Mouse (Mus musculus) liver, embryonic 11.5 days (tissue): ENCODE results near the gene Kcne1. TPM values are rescaled to one million over a fixed set of nuclear protein-coding genes. Genes with fewer than 3 reads are reported as not detected.

Experiments
- ATAC-seq: fragments of 200-750 bp; cut with Nextera tagmentation; replicated peaks from 2 replicates; pipeline ENCODE4 v1.8.0; 2017; ENCODE audit warnings: moderate number of reproducible peaks, mild to moderate bottlenecking, moderate TSS enrichment, moderate library complexity; ENCODE audit not compliant: low FRiP score
- DNase-seq: peaks from one replicate; pipeline ENCODE4 v3.0.0-alpha.2; 2017; ENCODE audit warnings: low spot score
- H3K27ac ChIP-seq: fragments of 300-500 bp; sonication (generic); 2 replicates; pipeline ENCODE4 v1.5.1; 2014; ENCODE audit warnings: mild to moderate bottlenecking, low read depth, low read length, control low read depth
- H3K27me3 ChIP-seq: fragments of 300-500 bp; sonication (generic); replicated peaks from 2 replicates; pipeline ENCODE4 v1.6.1; 2014; ENCODE audit warnings: low read length, mixed read lengths; ENCODE audit not compliant: control insufficient read depth, insufficient read depth
- H3K36me3 ChIP-seq: fragments of 300-500 bp; sonication (generic); 2 replicates; pipeline ENCODE4 v1.6.1; 2014; ENCODE audit warnings: mild to moderate bottlenecking, low read length, moderate library complexity, mixed read lengths; ENCODE audit not compliant: control insufficient read depth, insufficient read depth
- H3K4me1 ChIP-seq: fragments of 300-500 bp; sonication (generic); replicated peaks from 2 replicates; pipeline ENCODE4 v1.6.1; 2014; ENCODE audit warnings: low read length, mixed read lengths; ENCODE audit not compliant: control insufficient read depth, insufficient read depth
- H3K4me2 ChIP-seq: fragments of 300-500 bp; sonication (generic); 2 replicates; pipeline ENCODE4 v1.6.1; 2014; ENCODE audit warnings: mild to moderate bottlenecking, control low read depth, moderate library complexity
- H3K4me3 ChIP-seq: fragments of 300-500 bp; sonication (generic); 2 replicates; pipeline ENCODE4 v1.5.1; 2014; ENCODE audit warnings: low read depth, low read length, control low read depth
- H3K9ac ChIP-seq: fragments of 300-500 bp; sonication (generic); 2 replicates; pipeline ENCODE4 v1.6.1; 2014; ENCODE audit warnings: low read depth, low read length, control low read depth
- H3K9me3 ChIP-seq: fragments of 300-500 bp; sonication (generic); 2 replicates; pipeline ENCODE4 v1.6.1; 2016; ENCODE audit warnings: low read length, inconsistent platforms, mixed read lengths; ENCODE audit not compliant: control insufficient read depth
- WGBS: fragments of 180-500 bp; shearing (Covaris S2); extraction: QIAGEN DNeasy Blood & Tissue Kit; methylation state at CpG from one replicate; pipeline ENCODE4 v1.1.7; 2014; 5-methylcytosine and 5-hydroxymethylcytosine counted together
- polyA plus RNA-seq: library from polyadenylated mRNA; unstranded; fragments of >200 nt; fragmentation: Nextera tagmentation; extraction: Ambion mirVana; gene quantifications from 2 replicates; pipeline ENCODE4 v1.2.1, GENCODE M21; 2014

Kcne1 gene
- polyA plus RNA-seq, 1 experiment from 2014 or later, result not detected

DNA sequence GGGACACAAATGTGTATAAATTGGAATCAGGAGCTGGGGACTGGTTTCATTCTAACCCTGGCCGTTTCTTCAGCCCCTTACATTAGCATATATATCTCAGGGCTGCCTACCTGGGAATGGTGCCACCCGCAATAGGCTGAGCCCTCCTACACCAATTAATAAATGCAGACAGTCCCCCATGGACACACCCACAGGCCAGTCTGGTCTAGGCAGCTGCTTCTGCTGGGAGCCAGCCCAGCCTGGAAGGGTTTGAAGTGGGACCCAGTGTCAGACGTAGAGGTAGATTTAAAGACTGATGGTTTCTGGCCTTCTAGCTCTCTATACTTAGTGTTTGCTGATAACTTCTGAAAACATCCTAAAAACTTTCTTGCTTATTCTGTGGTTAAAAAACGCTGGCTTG lies 50.1 kb downstream of the Kcne1 start:
- Histone ChIP-seq H3K27ac (no peak overlapping the region), H3K9me3 (no peaks in the 10 kb centered on the region), H3K36me3 (peaks cover 14% of the 10 kb centered on the region), H3K4me1 (no peaks in the 10 kb centered on the region), H3K27me3 (no peaks in the 10 kb centered on the region), H3K9ac (no peak overlapping the region), H3K4me2 (no peak overlapping the region), H3K4me3 (no peak overlapping the region)
- WGBS, result 65% methylated on average over 4 of the region's 4 CpGs
- ATAC-seq, result no peak
- DNase-seq, result no peak

DNA sequence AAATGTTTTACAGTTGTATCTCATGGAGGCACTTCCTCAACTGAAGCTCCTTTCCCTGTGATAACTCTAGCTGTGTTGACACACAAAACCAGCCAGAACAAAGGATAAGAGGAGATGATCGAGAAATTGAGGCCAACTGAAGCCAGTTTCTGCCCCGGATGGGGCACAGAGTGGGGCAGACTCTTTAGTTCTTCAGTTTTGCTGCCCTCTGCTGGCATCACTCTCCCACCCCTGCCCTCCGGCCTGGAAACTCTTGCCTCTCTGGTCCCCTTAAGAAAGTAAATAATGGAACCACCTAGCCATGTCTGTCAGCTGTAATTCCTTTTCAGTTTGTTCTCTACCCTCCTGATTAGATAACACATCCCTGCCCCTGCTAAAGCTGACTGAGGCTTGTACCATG lies 51.3 kb downstream of the Kcne1 start:
- ATAC-seq, result no peak

GRCm38 (mm10) chr16:92305519-92305918 lies 53.7 kb downstream of the Kcne1 start:
- WGBS, result 92% methylated on average over 2 of the region's 2 CpGs
- no peaks in the 10 kb centered on the region for H3K9me3 ChIP-seq
- peaks cover 17% of the 10 kb centered on the region for H3K4me1 ChIP-seq
- no peak overlapping the region for H3K4me2 ChIP-seq
- no peak overlapping the region for H3K4me3 ChIP-seq
- peaks cover 10% of the 10 kb centered on the region for H3K36me3 ChIP-seq
- H3K27ac ChIP-seq, result no peak overlapping the region
- DNase-seq, result no peak
- no peaks in the 10 kb centered on the region for H3K27me3 ChIP-seq
- H3K9ac ChIP-seq, result no peak overlapping the region
- ATAC-seq, result no peak

More for the DNA sequence above, 51.3 kb downstream of the Kcne1 start:
- Histone ChIP-seq H3K4me3 (no peak overlapping the region), H3K9me3 (no peaks in the 10 kb centered on the region), H3K27ac (no peak overlapping the region), H3K36me3 (peaks cover 14% of the 10 kb centered on the region), H3K4me2 (no peak overlapping the region), H3K4me1 (peaks cover 2% of the 10 kb centered on the region), H3K27me3 (no peaks in the 10 kb centered on the region), H3K9ac (no peak overlapping the region)
- 71% methylated on average over 3 of the region's 3 CpGs for WGBS
- DNase-seq, result no peak

GRCm38 (mm10) chr16:92302506-92302905 lies 56.8 kb downstream of the Kcne1 start:
- Histone ChIP-seq H3K4me1 (peaks cover 18% of the 10 kb centered on the region), H3K27ac (no peak overlapping the region), H3K27me3 (no peaks in the 10 kb centered on the region), H3K36me3 (peaks cover 10% of the 10 kb centered on the region), H3K4me2 (peak overlapping the region; percentile 81), H3K9me3 (no peaks in the 10 kb centered on the region), H3K9ac (peak overlapping the region; percentile 83; the same call in 1 of the 2 replicates), H3K4me3 (peak overlapping the region; percentile 70; the same call in 1 of the 2 replicates)
- no peak for ATAC-seq
- no peak for DNase-seq
- 59% methylated on average over 5 of the region's 5 CpGs for WGBS

DNA sequence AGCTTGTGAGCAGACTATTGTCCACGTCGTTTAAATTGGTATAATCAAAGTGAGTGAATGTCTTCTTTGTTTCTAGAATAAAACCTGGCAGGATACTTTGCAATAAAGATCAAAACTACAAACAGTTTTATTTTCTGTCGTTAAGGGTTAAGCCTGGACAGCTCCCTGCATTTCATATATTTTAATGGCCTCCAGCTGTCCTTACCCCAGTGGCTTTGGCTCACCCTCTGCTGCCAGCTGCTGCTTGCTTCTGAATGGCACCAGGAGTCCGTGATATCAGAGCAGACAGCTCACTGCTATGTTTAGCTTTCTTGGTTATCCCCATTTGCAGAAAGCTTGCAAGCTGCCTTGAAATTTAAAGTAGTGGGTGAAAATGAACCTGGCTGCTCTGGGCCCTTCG lies 57.3 kb downstream of the Kcne1 start:
- ATAC-seq (no peak), DNase-seq (no peak)
- Histone ChIP-seq H3K27ac (peak overlapping the region; percentile 21; the same call in 1 of the 2 replicates), H3K9ac (peak overlapping the region; percentile 83), H3K4me1 (peaks cover 18% of the 10 kb centered on the region), H3K27me3 (no peaks in the 10 kb centered on the region), H3K36me3 (peaks cover 6% of the 10 kb centered on the region), H3K9me3 (no peaks in the 10 kb centered on the region), H3K4me3 (peak overlapping the region; percentile 70), H3K4me2 (peak overlapping the region; percentile 81)
- 43% methylated on average over 5 of the region's 5 CpGs for WGBS

- peak overlapping the region; percentile 83 for H3K9ac ChIP-seq
- 1% methylated on average over 12 of the region's 12 CpGs for WGBS
- DNase-seq, result no peak
Measured at GRCm38 (mm10) chr16:92301412-92301806, 57.9 kb downstream of the Kcne1 start.

GRCm38 (mm10) chr16:92300649-92301411 lies 58.4 kb downstream of the Kcne1 start, which contains the start of gene Smim11:
Gene Smim11, plus strand, starts transcription at chr16:92301286.
- no peaks in the 10 kb centered on the region for H3K27me3 ChIP-seq
- peak within 1 kb of the TSS; percentile 21; the same call in 1 of the 2 replicates for H3K27ac ChIP-seq
- peak within 1 kb of the TSS; percentile 81 for H3K4me2 ChIP-seq
- peaks cover 1% of the 10 kb centered on the region; the same call in 1 of the 2 replicates for H3K36me3 ChIP-seq
- H3K9me3 ChIP-seq, result no peaks in the 10 kb centered on the region
- peaks cover 18% of the 10 kb centered on the region for H3K4me1 ChIP-seq
- H3K4me3 ChIP-seq, result peak within 1 kb of the TSS; percentile 70
- WGBS, result 11% methylated on average over 32 of the region's 32 CpGs
- H3K9ac ChIP-seq, result peak within 1 kb of the TSS; percentile 83
- peak; percentile 92 for DNase-seq
- ATAC-seq, result peak; percentile 89

More at GRCm38 (mm10) chr16:92301412-92301806, 57.9 kb downstream of the Kcne1 start:
- H3K27me3 ChIP-seq, result no peaks in the 10 kb centered on the region
- peaks cover 18% of the 10 kb centered on the region for H3K4me1 ChIP-seq
- H3K4me3 ChIP-seq, result peak overlapping the region; percentile 70
- H3K27ac ChIP-seq, result peak overlapping the region; percentile 21; the same call in 1 of the 2 replicates
- peak; percentile 68 for ATAC-seq
- peaks cover 2% of the 10 kb centered on the region; the same call in 1 of the 2 replicates for H3K36me3 ChIP-seq
- no peaks in the 10 kb centered on the region for H3K9me3 ChIP-seq
- peak overlapping the region; percentile 81 for H3K4me2 ChIP-seq
